Mouse (Mus musculus) hindbrain, embryonic 14.5 days (tissue): ENCODE results near the gene Gpcpd1. TPM values are rescaled to one million over a fixed set of nuclear protein-coding genes. Genes with fewer than 3 reads are reported as not detected.
A peak's percentile ranks its signal among the peaks of the same experiment; 100 is the strongest.

Experiments used
- ATAC-seq: fragments of 200-750 bp; cut with Nextera tagmentation; 2 replicates; pipeline ENCODE4 v1.8.0; 2017; ENCODE audit warnings: moderate number of reproducible peaks, mild to moderate bottlenecking, moderate TSS enrichment, moderate library complexity; ENCODE audit not compliant: low FRiP score
- DNase-seq: peaks from one replicate; pipeline ENCODE4 v3.0.0-alpha.2; 2015; ENCODE audit warnings: low spot score
- H3K27ac ChIP-seq: fragments of 300-500 bp; sonication (generic); 2 replicates; pipeline ENCODE4 v1.5.1; 2014; ENCODE audit warnings: mild to moderate bottlenecking, moderate library complexity
- H3K27me3 ChIP-seq: fragments of 300-500 bp; sonication (generic); 2 replicates; pipeline ENCODE4 v1.6.1; 2014; ENCODE audit warnings: mild to moderate bottlenecking, low read length, mixed read lengths; ENCODE audit not compliant: control insufficient read depth, insufficient read depth
- H3K36me3 ChIP-seq: fragments of 300-500 bp; sonication (generic); replicated peaks from 2 replicates; pipeline ENCODE4 v1.6.1; 2014; ENCODE audit not compliant: control insufficient read depth, insufficient read depth
- H3K4me1 ChIP-seq: fragments of 300-500 bp; sonication (generic); replicated peaks from 2 replicates; pipeline ENCODE4 v1.6.1; 2014; ENCODE audit warnings: antibody characterized with exemption, low read length, mixed read lengths; ENCODE audit not compliant: control insufficient read depth, insufficient read depth
- H3K4me2 ChIP-seq: fragments of 300-500 bp; sonication (generic); replicated peaks from 2 replicates; pipeline ENCODE4 v1.6.1; 2014; ENCODE audit warnings: mild to moderate bottlenecking, moderate library complexity
- H3K4me3 ChIP-seq: fragments of 300-500 bp; sonication (generic); replicated peaks from 2 replicates; pipeline ENCODE4 v1.5.1; 2014; ENCODE audit warnings: mild to moderate bottlenecking, low read length
- H3K9ac ChIP-seq: fragments of 300-500 bp; sonication (generic); 2 replicates; pipeline ENCODE4 v1.6.1; 2014
- H3K9me3 ChIP-seq: fragments of 300-500 bp; sonication (generic); 2 replicates; pipeline ENCODE4 v1.6.1; 2016; ENCODE audit warnings: low read length; ENCODE audit not compliant: control insufficient read depth
- WGBS: fragments of 180-500 bp; shearing (Covaris S2); extraction: QIAGEN DNeasy Blood & Tissue Kit; methylation state at CpG from one replicate; pipeline ENCODE4 v1.1.7; 2014; 5-methylcytosine and 5-hydroxymethylcytosine counted together
- polyA plus RNA-seq: library from polyadenylated mRNA; unstranded; fragments of >200 nt; fragmentation: Nextera tagmentation; extraction: Ambion mirVana; gene quantifications from 2 replicates; pipeline ENCODE4 v1.2.1, GENCODE M21; 2014

Gpcpd1 gene
- polyA plus RNA-seq, 1 experiment from 2014 or later = 102 TPM

GRCm38 (mm10) chr2:132577431-132577981, 10.0 kb downstream of the Gpcpd1 start:
- no peaks in the 10 kb centered on the region for H3K9me3 ChIP-seq
- DNase-seq (peak; percentile 60), ATAC-seq (peak; percentile 82)
- peak overlapping the region; percentile 85 for H3K4me3 ChIP-seq
- peak overlapping the region; percentile 99 for H3K27ac ChIP-seq
- H3K4me1 ChIP-seq = peaks cover 26% of the 10 kb centered on the region
- no peaks in the 10 kb centered on the region for H3K27me3 ChIP-seq
- H3K9ac ChIP-seq = peak overlapping the region; percentile 98
- peak overlapping the region; percentile 78 for H3K4me2 ChIP-seq
- under 1% methylated on average over 34 of the region's 41 CpGs for WGBS
- no peaks in the 10 kb centered on the region for H3K36me3 ChIP-seq

GRCm38 (mm10) chr2:132576522-132577135, 10.9 kb downstream of the Gpcpd1 start:
- DNase-seq = no peak
- ATAC-seq = no peak
- H3K27ac ChIP-seq = peak overlapping the region; percentile 99
- H3K27me3 ChIP-seq = no peaks in the 10 kb centered on the region
- H3K9me3 ChIP-seq = no peaks in the 10 kb centered on the region
- peaks cover 20% of the 10 kb centered on the region for H3K4me1 ChIP-seq
- peak overlapping the region; percentile 98 for H3K9ac ChIP-seq
- peak overlapping the region; percentile 78 for H3K4me2 ChIP-seq
- H3K4me3 ChIP-seq = peak overlapping the region; percentile 85
- 42% methylated on average over 3 of the region's 3 CpGs for WGBS
- peaks cover 3% of the 10 kb centered on the region for H3K36me3 ChIP-seq

DNA sequence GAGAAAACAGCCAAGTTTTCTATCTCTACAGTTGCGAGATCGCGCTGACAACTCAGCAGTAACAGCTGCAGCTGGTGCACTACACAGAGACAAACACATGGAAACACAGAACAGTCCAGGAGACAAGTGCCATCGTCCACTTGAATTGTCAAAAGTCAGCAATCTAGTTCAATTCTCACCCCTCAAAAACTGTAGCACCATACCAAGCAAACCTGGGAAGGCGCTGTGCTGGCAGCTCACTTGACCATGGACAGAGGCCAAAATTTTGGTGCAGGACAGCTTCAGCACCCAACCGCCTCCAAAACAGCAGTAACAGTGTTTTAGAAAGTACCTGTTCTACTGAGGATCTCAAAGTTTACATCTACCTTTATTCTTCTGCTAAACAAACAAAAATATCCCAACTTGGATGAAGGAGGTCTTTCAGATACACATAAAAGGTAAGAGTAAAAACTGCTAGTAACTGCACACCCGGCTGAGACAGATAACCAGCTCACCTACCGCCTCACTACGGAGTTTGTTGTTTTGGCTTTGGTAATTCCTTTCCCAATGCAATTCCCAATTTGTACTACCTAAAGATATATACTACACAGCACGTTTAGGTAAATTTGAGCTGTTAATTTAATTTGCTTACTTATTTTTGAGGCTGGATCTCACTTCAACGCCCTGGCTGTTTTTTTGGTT, 11.6 kb downstream of the Gpcpd1 start:
- Histone ChIP-seq H3K4me1 (peaks cover 20% of the 10 kb centered on the region), H3K9me3 (no peaks in the 10 kb centered on the region), H3K36me3 (peaks cover 10% of the 10 kb centered on the region), H3K27me3 (no peaks in the 10 kb centered on the region), H3K4me2 (peak overlapping the region; percentile 78), H3K9ac (peak overlapping the region; percentile 98; the same call in 1 of the 2 replicates), H3K4me3 (peak overlapping the region; percentile 85; the same call in 1 of the 2 replicates), H3K27ac (no peak overlapping the region)
- 83% methylated on average over 11 of the region's 11 CpGs for WGBS
- ATAC-seq (no peak), DNase-seq (no peak)

DNA sequence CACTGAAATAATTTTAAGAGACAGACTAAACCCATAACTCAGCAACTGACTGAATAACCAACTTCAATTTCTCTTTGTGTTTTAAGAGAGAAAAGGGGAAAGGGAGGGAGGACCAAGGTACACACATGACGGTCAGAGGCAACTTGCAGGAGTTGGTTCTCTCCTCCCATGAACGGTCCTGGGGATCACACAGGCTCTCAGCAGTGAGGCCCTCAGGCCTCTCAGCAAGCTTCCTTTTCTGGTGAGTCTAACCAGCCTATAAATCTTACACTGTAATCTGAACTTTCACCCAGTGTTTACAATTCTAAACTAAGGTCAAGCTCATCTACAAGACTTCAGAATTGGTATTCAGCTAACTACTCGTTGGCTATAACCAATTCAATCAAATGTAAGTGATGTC, 12.3 kb downstream of the Gpcpd1 start:
- Histone ChIP-seq H3K4me1 (peaks cover 20% of the 10 kb centered on the region), H3K9me3 (no peaks in the 10 kb centered on the region), H3K27ac (no peak overlapping the region), H3K9ac (no peak overlapping the region), H3K27me3 (no peaks in the 10 kb centered on the region), H3K4me2 (peak overlapping the region; percentile 78), H3K36me3 (peaks cover 17% of the 10 kb centered on the region), H3K4me3 (no peak overlapping the region)
- ATAC-seq (no peak), DNase-seq (no peak)
- 88% methylated on average over 3 of the region's 3 CpGs for WGBS

GRCm38 (mm10) chr2:132573280-132573679, 14.2 kb downstream of the Gpcpd1 start:
- WGBS = 91% methylated on average over 2 of the region's 2 CpGs
- DNase-seq = no peak
- ATAC-seq = no peak
- peaks cover 32% of the 10 kb centered on the region for H3K36me3 ChIP-seq
- H3K4me2 ChIP-seq = no peak overlapping the region
- H3K27me3 ChIP-seq = no peaks in the 10 kb centered on the region
- no peak overlapping the region for H3K9ac ChIP-seq
- peaks cover 20% of the 10 kb centered on the region for H3K4me1 ChIP-seq
- H3K4me3 ChIP-seq = no peak overlapping the region
- no peak overlapping the region for H3K27ac ChIP-seq
- no peaks in the 10 kb centered on the region for H3K9me3 ChIP-seq

GRCm38 (mm10) chr2:132572651-132573050, 14.9 kb downstream of the Gpcpd1 start:
- Histone ChIP-seq H3K9ac (no peak overlapping the region), H3K4me1 (peaks cover 20% of the 10 kb centered on the region), H3K4me2 (no peak overlapping the region), H3K27ac (no peak overlapping the region), H3K27me3 (no peaks in the 10 kb centered on the region), H3K4me3 (no peak overlapping the region), H3K36me3 (peaks cover 38% of the 10 kb centered on the region), H3K9me3 (no peaks in the 10 kb centered on the region)
- ATAC-seq (no peak), DNase-seq (no peak)
- 99% methylated on average over 3 of the region's 3 CpGs for WGBS

DNA sequence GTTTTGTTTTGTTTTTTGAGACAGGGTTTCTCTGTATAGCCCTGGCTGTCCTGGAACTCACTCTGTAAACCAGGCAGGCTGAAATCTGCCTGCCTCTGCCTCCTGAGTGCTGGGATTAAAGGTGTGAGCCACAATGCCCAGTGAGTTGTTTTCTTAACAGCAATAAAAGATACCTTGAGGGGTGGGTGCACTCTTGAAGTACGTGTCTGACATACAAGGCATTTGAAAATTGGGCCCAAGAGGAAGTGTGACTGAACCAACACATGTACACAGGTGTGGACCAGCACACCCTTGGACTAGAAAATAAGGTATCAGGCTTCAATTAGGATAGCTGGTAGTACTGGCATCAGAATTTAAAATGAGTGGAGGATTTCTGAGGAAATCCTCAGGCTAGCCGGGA, 16.2 kb downstream of the Gpcpd1 start:
- Histone ChIP-seq H3K9ac (no peak overlapping the region), H3K4me1 (peaks cover 14% of the 10 kb centered on the region), H3K27ac (no peak overlapping the region), H3K9me3 (no peaks in the 10 kb centered on the region), H3K4me2 (no peak overlapping the region), H3K27me3 (no peaks in the 10 kb centered on the region), H3K4me3 (no peak overlapping the region), H3K36me3 (peaks cover 52% of the 10 kb centered on the region)
- WGBS = 97% methylated on average over 2 of the region's 2 CpGs
- ATAC-seq (no peak), DNase-seq (no peak)

GRCm38 (mm10) chr2:132570869-132571268, 16.7 kb downstream of the Gpcpd1 start:
- ATAC-seq (no peak), DNase-seq (no peak)
- no peak overlapping the region for H3K4me2 ChIP-seq
- H3K4me3 ChIP-seq = no peak overlapping the region
- H3K4me1 ChIP-seq = peaks cover 10% of the 10 kb centered on the region
- no peak overlapping the region for H3K27ac ChIP-seq
- H3K9me3 ChIP-seq = no peaks in the 10 kb centered on the region
- H3K36me3 ChIP-seq = peaks cover 56% of the 10 kb centered on the region
- no peak overlapping the region for H3K9ac ChIP-seq
- no peaks in the 10 kb centered on the region for H3K27me3 ChIP-seq

DNA sequence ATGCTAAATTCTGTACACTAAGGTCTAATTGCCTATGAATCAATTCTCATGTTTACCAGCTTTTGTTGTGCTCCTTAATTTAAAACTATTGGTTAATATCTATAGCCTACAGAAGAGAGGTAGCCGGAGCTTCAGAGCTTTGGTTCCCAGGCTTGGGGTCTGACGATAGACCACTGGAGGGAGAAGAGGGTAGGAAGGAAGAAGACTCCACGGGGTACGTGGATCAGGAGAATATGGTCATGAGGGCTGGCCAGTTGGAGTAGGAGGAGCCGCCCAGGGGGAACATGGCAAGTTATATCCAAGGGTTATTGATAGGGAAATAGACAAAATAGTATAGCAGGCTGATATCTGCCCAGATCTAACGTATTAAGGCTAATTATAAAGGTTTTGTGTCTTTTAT, 17.8 kb downstream of the Gpcpd1 start:
- Histone ChIP-seq H3K9ac (no peak overlapping the region), H3K4me1 (no peaks in the 10 kb centered on the region), H3K4me3 (no peak overlapping the region), H3K27me3 (no peaks in the 10 kb centered on the region), H3K9me3 (no peaks in the 10 kb centered on the region), H3K36me3 (peaks cover 68% of the 10 kb centered on the region), H3K4me2 (no peak overlapping the region), H3K27ac (no peak overlapping the region)
- DNase-seq (no peak), ATAC-seq (no peak)
- WGBS = 95% methylated on average over 6 of the region's 6 CpGs
